Comparison of ENCODE assay signal across 12 mouse cellular contexts in the genomic region with DNA sequence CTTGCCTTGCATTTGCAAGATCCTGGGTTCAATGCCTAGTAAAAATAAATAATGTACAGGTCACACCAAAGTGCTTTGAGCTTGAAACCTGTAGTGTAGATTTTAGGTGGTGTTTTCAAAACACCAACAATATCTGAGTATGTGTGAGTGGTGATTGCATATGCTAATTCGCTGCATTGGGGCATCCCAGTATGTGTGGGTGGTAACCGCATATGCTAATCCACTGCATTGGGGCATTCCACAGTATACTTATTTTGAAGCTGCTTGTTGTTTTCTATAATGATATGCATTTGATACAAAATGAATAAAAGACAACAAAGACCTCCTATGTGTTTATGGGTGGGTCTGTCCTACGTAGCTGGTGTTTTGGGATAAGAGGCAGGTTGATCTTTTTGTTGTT.
"Had no signal": no experiment of that assay in that cellular context is flagged by ENCODE, and none has a peak within 500 bp of the region (broad histone marks: within the 10 kb centered on the region; RNA-seq: fewer than 3 reads in every experiment).

No protein-coding gene starts in this region.

- H3K27ac ChIP-seq: limb, embryonic 10.5 days; liver, embryonic 15.5 days; stomach, postnatal 0 days had no signal

- H3K4me1 ChIP-seq: liver, embryonic 15.5 days had no signal

- H3K9me3 ChIP-seq: limb, embryonic 10.5 days; liver, embryonic 15.5 days had no signal

- ATAC-seq: lung, postnatal 0 days had no signal

- H3K36me3 ChIP-seq: limb, embryonic 10.5 days; liver, embryonic 15.5 days had no signal

- H3K4me2 ChIP-seq: liver, embryonic 11.5 days; liver, embryonic 15.5 days had no signal

- H3K4me3 ChIP-seq: left cerebral cortex, adult 2 months; limb, embryonic 10.5 days; liver, embryonic 15.5 days had no signal

- H3K27me3 ChIP-seq: liver, embryonic 15.5 days had no signal

- DNase-seq: kidney, adult 9 months; kidney, postnatal 14 days; lung, adult 2 months; lung, postnatal 36 days; right cerebral cortex, postnatal 25 days; thymus, postnatal 4 days had no signal

- H3K9ac ChIP-seq: liver, embryonic 15.5 days had no signal
